Mouse (Mus musculus) Patski (cell line): ENCODE data around the gene Lingo1. TPM values are rescaled to one million over a fixed set of nuclear protein-coding genes. Genes with fewer than 3 reads are reported as not detected.

Source experiments
- ATAC-seq: fragments of 100-300 bp; one replicate; pipeline ENCODE4 v1.8.0; 2021
- CTCF ChIA-PET: fragments of 350-600 bp; sonication (Branson Sonifier 250); formaldehyde crosslinking; loops from one replicate; lab custom pipeline; 2022; ENCODE audit warnings: inconsistent platforms; lab: Charles Lee
- POLR2A ChIA-PET: fragments of 350-600 bp; sonication (Branson Sonifier 250); formaldehyde crosslinking; loops from one replicate; lab custom pipeline; 2022; ENCODE audit warnings: antibody characterized with exemption, inconsistent platforms; lab: Charles Lee
- DNase-seq: peaks from one replicate; pipeline ENCODE4 v3.0.0-alpha.2; 2011; ENCODE audit warnings: low read depth, low spot score
- H3K27me3 ChIP-seq: fragments of 371-371 bp; one replicate; pipeline ENCODE4 v1.5.1; 2021
- CTCF ChIP-seq: fragments of 100-300 bp; IDR thresholded peaks from one replicate; pipeline ENCODE4 v1.5.1; 2021
- in situ Hi-C: fragments of 300-500 bp; cut with MboI; formaldehyde crosslinking; loops from 3 replicates; pipeline ENCODE4 v1.11.1; 2018; ENCODE audit warnings: low pct_unique_long_range_greater_than_20kb, mixed read lengths
- polyA plus RNA-seq: library from polyadenylated mRNA; unstranded; gene quantifications from one replicate; pipeline ENCODE4 v1.2.3, GENCODE M21; 2021

Lingo1 gene
- polyA plus RNA-seq, 1 experiment from 2014 or later = 0.06 TPM

- ATAC-seq (no peak), DNase-seq (no peak)
- ChIA-PET POLR2A (interaction anchor here (0.6 kb wide), 1 partner anchor 715 kb away, joined by 3 read pairs; no protein-coding TSS in a partner anchor), CTCF (no interaction called here)
- peaks cover 30% of the 10 kb centered on the region for H3K27me3 ChIP-seq
- TF ChIP-seq CTCF = no peak
- in situ Hi-C loops = no loop called here
Observed at GRCm38 (mm10) chr9:56600655-56601054, 195.6 kb downstream of the Lingo1 start.

GRCm38 (mm10) chr9:56592639-56593038 is 203.6 kb downstream of the Lingo1 start:
- POLR2A ChIA-PET = no interaction called here
- in situ Hi-C loops = no loop called here
- no peak for DNase-seq
- ATAC-seq = no peak
- peaks cover 34% of the 10 kb centered on the region for H3K27me3 ChIP-seq
- no peak for TF ChIP-seq CTCF
- CTCF ChIA-PET = no interaction called here

GRCm38 (mm10) chr9:56591248-56591888 is 204.9 kb downstream of the Lingo1 start:
- in situ Hi-C loops = no loop called here
- CTCF ChIA-PET = no interaction called here

GRCm38 (mm10) chr9:56589762-56590161 is 206.5 kb downstream of the Lingo1 start:
- ATAC-seq (no peak), DNase-seq (no peak)
- in situ Hi-C loops = no loop called here
- H3K27me3 ChIP-seq = peaks cover 36% of the 10 kb centered on the region
- TF ChIP-seq CTCF = no peak
- ChIA-PET CTCF (no interaction called here), POLR2A (no interaction called here)

More at GRCm38 (mm10) chr9:56591248-56591888, 204.9 kb downstream of the Lingo1 start:
- POLR2A ChIA-PET = no interaction called here
- no peak for DNase-seq
- TF ChIP-seq CTCF = no peak
- ATAC-seq = no peak
- H3K27me3 ChIP-seq = peaks cover 40% of the 10 kb centered on the region

- in situ Hi-C loops = no loop called here
- ChIA-PET CTCF (no interaction called here), POLR2A (no interaction called here)
- DNase-seq (no peak), ATAC-seq (no peak)
- peaks cover 30% of the 10 kb centered on the region for H3K27me3 ChIP-seq
- no peak for TF ChIP-seq CTCF
Observed at GRCm38 (mm10) chr9:56584043-56584424, 212.2 kb downstream of the Lingo1 start.

- no peak for ATAC-seq
- no peak for TF ChIP-seq CTCF
- POLR2A ChIA-PET = no interaction called here
- in situ Hi-C loops = no loop called here
- peaks cover 33% of the 10 kb centered on the region for H3K27me3 ChIP-seq
- CTCF ChIA-PET = no interaction called here
- no peak for DNase-seq
Observed at GRCm38 (mm10) chr9:56583139-56584042, 212.9 kb downstream of the Lingo1 start.

- TF ChIP-seq CTCF = no peak
- in situ Hi-C loops = no loop called here
- ChIA-PET POLR2A (no interaction called here), CTCF (interaction anchor here (1.0 kb wide), 1 partner anchor 378 kb away, joined by 3 read pairs; no protein-coding TSS in a partner anchor)
- no peak for DNase-seq
- peaks cover 33% of the 10 kb centered on the region for H3K27me3 ChIP-seq
- no peak for ATAC-seq
Observed at GRCm38 (mm10) chr9:56582628-56583027, 213.6 kb downstream of the Lingo1 start.

- CTCF ChIA-PET = interaction anchor here (1.0 kb wide), 1 partner anchor 377 kb away, joined by 3 read pairs; no protein-coding TSS in a partner anchor
- ATAC-seq (no peak), DNase-seq (no peak)
- peaks cover 31% of the 10 kb centered on the region for H3K27me3 ChIP-seq
- in situ Hi-C loops = no loop called here
- no peak for TF ChIP-seq CTCF
- POLR2A ChIA-PET = no interaction called here
Observed at GRCm38 (mm10) chr9:56581700-56582099, 214.6 kb downstream of the Lingo1 start.

- in situ Hi-C loops = no loop called here
- peaks cover 25% of the 10 kb centered on the region for H3K27me3 ChIP-seq
- DNase-seq = no peak
- ChIA-PET POLR2A (no interaction called here), CTCF (no interaction called here)
- ATAC-seq = no peak
- no peak for TF ChIP-seq CTCF
Observed at GRCm38 (mm10) chr9:56581016-56581415, 215.3 kb downstream of the Lingo1 start.

- ChIA-PET CTCF (no interaction called here), POLR2A (no interaction called here)
- in situ Hi-C loops = no loop called here
- ATAC-seq (no peak), DNase-seq (no peak)
- no peak for TF ChIP-seq CTCF
- peaks cover 24% of the 10 kb centered on the region for H3K27me3 ChIP-seq
Observed at GRCm38 (mm10) chr9:56580101-56580500, 216.2 kb downstream of the Lingo1 start.

- in situ Hi-C loops = no loop called here
- POLR2A ChIA-PET = no interaction called here
- peaks cover 25% of the 10 kb centered on the region for H3K27me3 ChIP-seq
- CTCF ChIA-PET = no interaction called here
- TF ChIP-seq CTCF = no peak
- ATAC-seq (no peak), DNase-seq (no peak)
Observed at GRCm38 (mm10) chr9:56577405-56577804, 218.9 kb downstream of the Lingo1 start.
